Mouse (Mus musculus) mesoderm, embryonic 11.5 days (tissue): ENCODE measurements around the gene St6galnac6.
A peak's percentile ranks its signal among the peaks of the same experiment; 100 is the strongest.

Experiments used
- DNase-seq: peaks from one replicate; pipeline ENCODE4 v3.0.0-alpha.2; 2012; ENCODE audit warnings: low read depth, low spot score

Gene St6galnac6

GRCm38 (mm10) chr2:32599409-32599808 is at the start of gene St6galnac6:
Gene St6galnac6, plus strand, starts transcription at chr2:32599709.
- no peak for DNase-seq

- no peak for DNase-seq
These were observed 49.7 kb upstream of the St6galnac6 start for GRCm38 (mm10) chr2:32549764-32550163.

- DNase-seq = no peak
These were observed 48.3 kb upstream of the St6galnac6 start for GRCm38 (mm10) chr2:32551236-32551635.

- no peak for DNase-seq
These were observed 45.8 kb upstream of the St6galnac6 start for GRCm38 (mm10) chr2:32553592-32554148.

- DNase-seq = no peak
These were observed 44.0 kb upstream of the St6galnac6 start for GRCm38 (mm10) chr2:32555484-32555883.

- no peak for DNase-seq
These were observed 43.5 kb upstream of the St6galnac6 start for GRCm38 (mm10) chr2:32556019-32556418.

GRCm38 (mm10) chr2:32559570-32559969 is 39.9 kb upstream of the St6galnac6 start:
- DNase-seq = peak; percentile 83

GRCm38 (mm10) chr2:32566536-32567063 is 32.9 kb upstream of the St6galnac6 start:
- peak; percentile 80 for DNase-seq

GRCm38 (mm10) chr2:32568149-32568548 is 31.4 kb upstream of the St6galnac6 start:
- no peak for DNase-seq

- DNase-seq = no peak
These were observed 30.6 kb upstream of the St6galnac6 start for GRCm38 (mm10) chr2:32568941-32569340.

- peak; percentile 91 for DNase-seq
These were observed 28.6 kb upstream of the St6galnac6 start, which contains the start of gene Dpm2 for GRCm38 (mm10) chr2:32570698-32571494. Gene Dpm2, plus strand, starts transcription at chr2:32570858.

GRCm38 (mm10) chr2:32572196-32572595 is 27.3 kb upstream of the St6galnac6 start:
- no peak for DNase-seq

GRCm38 (mm10) chr2:32574497-32574896 is 25.0 kb upstream of the St6galnac6 start, which contains the start of gene Pip5kl1:
Gene Pip5kl1, plus strand, starts transcription at chr2:32574797.
- DNase-seq = no peak

- peak; percentile 62 for DNase-seq
These were observed 24.5 kb upstream of the St6galnac6 start for GRCm38 (mm10) chr2:32574901-32575585.

- DNase-seq = peak; percentile 76
These were observed 23.8 kb upstream of the St6galnac6 start, which contains the start of gene 9430097D07Rik for GRCm38 (mm10) chr2:32575586-32576160. Gene 9430097D07Rik, minus strand, starts transcription at chr2:32575684.

GRCm38 (mm10) chr2:32576532-32576931 is 23.0 kb upstream of the St6galnac6 start:
- no peak for DNase-seq

- DNase-seq = no peak
These were observed 21.1 kb upstream of the St6galnac6 start for GRCm38 (mm10) chr2:32578146-32579046.

- peak; percentile 63 for DNase-seq
These were observed 17.9 kb upstream of the St6galnac6 start for GRCm38 (mm10) chr2:32581450-32582095.

GRCm38 (mm10) chr2:32582830-32583799 is 16.4 kb upstream of the St6galnac6 start:
- DNase-seq = peak; percentile 92
